Mouse (Mus musculus) MN1 (cell line): ENCODE measurements around the gene Zfp335.
A peak's percentile ranks its signal among the peaks of the same experiment; 100 is the strongest.
"Not testable (repeated sequence)": the region's sequence is repeated elsewhere in the genome, so short reads cannot be mapped to it uniquely, and the experiment has no call there.

Experiments used
- DNase-seq: peaks from one replicate; pipeline ENCODE4 v3.0.0-alpha.2; 2016; ENCODE audit warnings: low spot score

The Zfp335 gene

GRCm38 (mm10) chr2:164892696-164893216 lies 18.8 kb downstream of the Zfp335 start:
- DNase-seq, result no peak

GRCm38 (mm10) chr2:164891908-164892695 lies 19.5 kb downstream of the Zfp335 start:
- peak; percentile 51 for DNase-seq

GRCm38 (mm10) chr2:164891056-164891834 lies 20.3 kb downstream of the Zfp335 start:
- DNase-seq, result no peak

DNA sequence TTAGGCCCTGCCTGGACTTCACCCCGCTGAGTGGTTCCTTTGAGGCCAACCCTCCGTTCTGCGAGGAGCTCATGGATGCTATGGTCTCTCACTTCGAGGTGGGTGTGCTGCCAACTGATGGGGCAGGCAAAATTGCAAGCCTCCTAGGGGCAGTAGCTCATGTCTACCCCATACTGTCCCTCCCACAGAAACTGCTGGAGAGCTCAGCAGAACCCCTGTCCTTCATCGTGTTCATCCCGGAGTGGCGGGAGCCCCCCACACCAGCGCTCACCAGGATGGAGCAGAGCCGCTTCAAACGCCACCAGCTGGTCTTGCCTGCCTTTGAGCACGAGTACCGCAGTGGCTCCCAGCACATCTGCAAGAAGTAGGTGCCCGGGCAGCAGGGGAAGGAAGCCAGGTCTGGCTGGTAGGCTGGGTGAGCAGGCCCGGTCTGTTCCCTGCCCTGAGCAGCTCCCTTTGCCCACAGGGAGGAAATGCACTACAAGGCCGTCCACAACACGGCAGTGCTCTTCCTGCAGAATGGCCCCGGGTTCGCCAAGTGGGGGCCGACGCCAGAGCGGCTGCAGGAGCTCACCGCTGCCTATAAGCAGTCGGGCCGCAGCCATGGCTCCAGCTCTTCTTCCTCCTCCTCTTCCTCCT lies 21.0 kb downstream of the Zfp335 start:
- no peak for DNase-seq

GRCm38 (mm10) chr2:164889960-164890359 lies 21.6 kb downstream of the Zfp335 start:
- no peak for DNase-seq

DNA sequence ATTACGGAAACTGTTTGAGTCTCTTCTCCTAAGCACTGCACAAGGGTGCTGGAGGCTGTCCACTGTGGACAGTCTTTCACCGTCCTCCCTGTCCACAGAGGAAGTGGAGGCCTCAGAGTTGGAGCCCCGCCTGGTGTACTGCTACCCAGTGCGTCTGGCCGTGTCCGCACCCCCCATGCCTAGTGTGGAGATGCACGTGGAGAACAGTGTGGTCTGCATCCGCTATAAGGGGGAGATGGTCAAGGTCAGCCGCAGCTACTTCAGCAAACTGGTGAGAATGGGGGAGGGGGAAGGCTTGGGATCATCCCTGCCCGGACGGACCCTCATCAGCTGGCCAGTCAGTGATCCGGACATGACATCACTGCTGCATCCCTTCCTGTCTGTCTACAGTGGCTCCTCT lies 22.6 kb downstream of the Zfp335 start:
- no peak for DNase-seq

DNA sequence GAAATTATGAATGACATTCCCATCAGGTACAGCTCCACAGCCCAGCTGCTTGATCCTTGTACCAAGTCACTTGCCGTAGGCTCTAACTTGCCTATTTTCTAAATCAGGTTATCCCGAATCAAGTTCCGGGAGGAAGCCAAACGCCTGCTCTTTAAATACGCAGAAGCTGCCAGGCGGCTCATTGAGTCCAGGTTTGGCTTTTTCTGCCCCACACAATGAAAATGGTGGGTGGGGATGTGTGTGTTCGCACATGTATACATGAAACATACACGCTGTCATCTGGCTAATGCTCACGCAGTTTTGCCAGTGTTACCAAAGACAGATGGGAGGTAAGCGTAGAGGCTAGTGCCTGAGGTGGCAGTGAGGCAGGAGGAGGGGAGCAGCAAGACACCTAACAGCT lies 24.9 kb downstream of the Zfp335 start:
- DNase-seq, result no peak

GRCm38 (mm10) chr2:164885788-164886187 lies 25.8 kb downstream of the Zfp335 start:
- DNase-seq, result peak; percentile 79

GRCm38 (mm10) chr2:164882619-164883018 lies 28.9 kb downstream of the Zfp335 start:
- no peak for DNase-seq

DNA sequence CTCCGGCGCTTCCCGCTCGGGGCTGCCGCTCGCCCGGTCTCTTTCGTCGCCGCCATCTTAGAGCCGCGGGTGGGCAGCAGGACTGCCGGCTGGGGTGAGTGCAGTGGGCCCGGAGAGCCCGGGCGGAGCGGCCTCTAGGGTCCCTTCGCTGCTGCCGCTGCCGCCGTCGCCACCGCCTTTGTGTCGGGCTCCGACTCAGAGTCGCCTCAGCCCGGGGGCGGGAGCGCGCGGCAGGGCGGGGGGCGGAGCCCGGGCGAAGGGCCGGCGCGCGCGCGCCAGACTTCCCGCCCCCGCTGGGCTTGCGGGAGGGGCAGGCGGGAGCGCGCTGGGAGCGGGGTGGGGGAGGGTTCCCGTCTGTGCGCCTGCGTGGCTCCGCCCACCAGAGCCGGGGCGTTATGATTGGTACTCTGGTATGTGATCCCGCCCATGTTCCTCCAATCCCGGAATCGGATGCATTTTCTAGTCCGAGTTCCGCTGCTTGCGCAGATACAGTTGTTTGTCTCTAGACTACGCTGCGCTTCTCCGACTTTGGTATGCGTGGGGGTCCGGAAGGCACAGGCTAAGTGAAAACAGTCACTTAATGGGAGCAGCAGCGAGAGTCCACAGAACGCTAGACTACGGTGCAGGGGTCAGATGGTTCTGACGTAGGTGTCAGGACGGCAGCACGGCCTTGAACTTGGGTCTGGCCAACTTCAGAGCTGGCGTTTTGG lies 31.8 kb downstream of the Zfp335 start:
- DNase-seq, result peak; percentile 97

DNA sequence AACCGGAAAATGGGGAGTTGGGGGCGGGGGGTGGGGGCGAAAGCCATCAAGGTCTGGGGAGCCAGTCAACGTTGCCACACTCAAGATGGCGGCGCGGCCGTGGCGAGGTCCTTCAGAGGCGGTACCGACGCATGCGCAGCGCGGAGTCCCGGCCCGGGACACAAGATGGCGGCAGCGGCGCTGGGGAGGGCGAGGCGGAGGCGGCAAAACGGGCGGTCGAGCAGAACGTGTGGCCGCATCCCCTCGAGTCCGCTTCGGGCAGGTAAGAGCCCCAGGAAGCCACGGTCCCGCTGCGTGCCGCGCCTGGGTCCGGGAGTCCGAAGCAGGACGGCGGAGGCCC lies 32.4 kb downstream of the Zfp335 start, which contains the start of gene Pcif1:
Pcif1 (plus strand) TSS at position 77 of the 340 bp plus-strand sequence.
- peak; percentile 92 for DNase-seq

DNA sequence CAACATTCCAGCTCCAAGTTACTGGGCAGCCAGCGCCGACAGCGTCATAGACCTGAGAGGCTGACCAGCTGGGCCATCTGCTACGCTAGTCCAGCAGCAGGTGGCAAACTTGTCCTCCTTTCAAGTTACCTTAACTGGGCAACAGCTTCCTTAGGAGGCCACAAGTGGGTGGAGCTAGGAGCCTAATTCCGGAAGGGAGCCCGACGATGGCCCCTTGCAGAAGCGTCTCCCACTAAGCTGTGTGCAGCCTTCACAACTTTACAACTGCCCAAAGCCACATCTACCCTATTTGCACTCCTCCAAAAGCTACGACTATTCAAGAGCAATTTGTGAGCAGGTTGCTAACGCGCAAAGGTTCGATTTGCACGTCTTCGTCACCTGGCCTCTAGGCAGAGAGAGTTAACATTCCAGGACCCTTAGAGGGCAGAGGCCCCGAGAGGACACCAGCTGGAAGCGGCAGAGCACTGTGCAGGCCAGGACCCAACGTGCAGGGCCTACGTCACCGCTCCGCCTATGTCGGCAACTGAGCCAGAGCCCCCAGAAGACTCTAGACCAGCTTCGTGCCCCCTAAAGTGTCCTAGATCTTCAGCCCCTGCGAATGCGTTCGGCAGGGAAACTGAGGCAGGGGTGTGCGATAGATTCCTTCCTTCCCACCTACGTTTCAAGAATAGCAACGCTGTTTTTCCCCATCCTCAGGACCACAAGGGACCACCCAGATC lies 32.9 kb downstream of the Zfp335 start:
- peak; percentile 82 for DNase-seq

DNA sequence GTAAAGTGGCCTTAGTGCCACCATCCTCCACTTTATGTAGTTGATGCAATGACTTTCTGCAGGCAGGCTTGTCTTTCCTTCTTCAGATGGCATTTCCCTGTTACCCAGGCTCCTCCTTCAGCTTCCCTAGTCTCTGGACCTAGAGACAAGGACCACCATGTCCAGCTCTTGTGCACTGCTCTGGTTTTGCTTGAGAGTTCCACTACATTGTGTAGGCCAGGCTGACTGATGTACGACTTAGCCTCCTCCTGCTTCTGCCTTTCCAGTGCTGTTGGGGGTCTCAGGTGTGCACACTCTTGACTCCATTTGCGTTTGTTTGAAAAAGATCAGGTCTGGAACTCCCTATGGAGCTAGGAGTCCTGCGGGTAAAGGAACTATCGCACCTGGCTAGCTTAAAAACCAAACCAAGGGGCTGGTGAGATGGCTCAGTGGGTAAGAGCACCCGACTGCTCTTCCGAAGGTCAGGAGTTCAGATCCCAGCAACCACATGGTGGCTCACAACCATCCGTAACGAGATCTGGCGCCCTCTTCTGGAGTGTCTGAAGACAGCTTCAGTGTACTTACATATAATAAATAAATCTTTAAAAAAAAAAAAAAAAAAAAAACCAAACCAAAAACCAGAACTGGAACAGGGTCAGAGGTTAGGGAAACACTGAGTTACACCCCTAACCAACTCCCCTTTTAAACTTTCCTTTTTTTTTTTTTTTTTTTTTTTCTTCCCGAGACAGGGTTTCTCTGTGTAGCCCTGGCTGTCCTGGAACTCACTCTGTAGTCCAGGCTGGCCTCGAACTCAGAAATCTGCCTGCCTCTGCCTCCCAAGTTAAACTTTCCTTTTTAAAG lies 34.0 kb downstream of the Zfp335 start:
- DNase-seq, result not testable (repeated sequence)

- DNase-seq, result not testable (repeated sequence)
Measured at GRCm38 (mm10) chr2:164875648-164876047, 35.9 kb downstream of the Zfp335 start.

- DNase-seq, result no peak
Measured at GRCm38 (mm10) chr2:164874239-164874769, 37.3 kb downstream of the Zfp335 start.

DNA sequence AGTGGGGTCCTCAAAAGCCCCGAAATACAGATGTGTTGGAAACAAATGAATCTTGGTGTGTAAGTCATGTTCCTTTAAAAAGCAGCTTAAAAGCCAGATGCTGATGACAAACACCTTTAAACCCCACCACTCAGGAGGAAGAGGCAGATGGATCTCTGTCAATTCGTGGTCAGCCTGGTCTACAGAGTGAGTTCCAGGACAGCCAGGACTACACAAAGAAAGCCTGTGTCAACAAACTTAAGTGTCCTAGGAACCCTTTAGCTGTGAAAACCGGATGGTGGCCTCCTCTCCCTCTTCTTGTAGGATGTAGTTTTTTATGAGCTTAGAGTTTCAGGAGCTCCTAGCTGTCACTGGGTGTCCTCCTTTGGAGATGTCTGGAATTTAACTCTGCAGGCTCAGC lies 37.9 kb downstream of the Zfp335 start:
- DNase-seq, result no peak

- no peak for DNase-seq
Measured at GRCm38 (mm10) chr2:164871602-164872303, 39.8 kb downstream of the Zfp335 start.

GRCm38 (mm10) chr2:164868491-164868890 lies 43.1 kb downstream of the Zfp335 start:
- DNase-seq, result no peak

GRCm38 (mm10) chr2:164867566-164867965 lies 44.0 kb downstream of the Zfp335 start:
- DNase-seq, result no peak
